Mouse (Mus musculus) MEL (cell line): ENCODE results near the gene Trpm4. TPM values are rescaled to one million over a fixed set of nuclear protein-coding genes. Genes with fewer than 3 reads are reported as not detected.

Experiments
- DNase-seq: peaks from one replicate; pipeline ENCODE4 v3.0.0; 2011; ENCODE audit warnings: low read depth, low spot score
- H3K27ac ChIP-seq: 2 replicates; pipeline ENCODE4 v1.5.1; 2012; ENCODE audit warnings: low read depth, mild to moderate bottlenecking, control low read depth, low read length, moderate library complexity; ENCODE audit not compliant: control insufficient read depth
- H3K27me3 ChIP-seq, 2 experiments: fragments of 150-350 bp in 1 of 2; sonication (generic) in 1 of 2; 2 replicates each; pipeline ENCODE4 v1.6.1; 2012; ENCODE audit warnings: low read length in 2 of 2, mild to moderate bottlenecking in 2 of 2, improper control_type of control experiment in 1 of 2, moderate library complexity in 1 of 2; ENCODE audit not compliant: insufficient read depth in 2 of 2, control insufficient read depth in 1 of 2
- H3K36me3 ChIP-seq, 2 experiments: 2 replicates each; pipeline ENCODE4 v1.6.1; 2012 to 2014; ENCODE audit warnings: low read length in 2 of 2, improper control_type of control experiment in 1 of 2, inconsistent platforms in 1 of 2, mild to moderate bottlenecking in 1 of 2; ENCODE audit not compliant: insufficient read depth in 2 of 2, control insufficient read depth in 1 of 2
- H3K4me1 ChIP-seq, 2 experiments: fragments of 150-350 bp in 1 of 2; sonication (generic) in 1 of 2; 2 replicates each; pipeline ENCODE4 v1.6.1; 2012; ENCODE audit warnings: low read length in 2 of 2, improper control_type of control experiment in 1 of 2, mild to moderate bottlenecking in 1 of 2; ENCODE audit not compliant: insufficient read depth in 2 of 2, control insufficient read depth in 1 of 2
- H3K4me3 ChIP-seq, 2 experiments: fragments of 150-350 bp in 1 of 2; sonication (generic) in 1 of 2; 2 replicates each; pipeline ENCODE4 v1.5.1; 2012; ENCODE audit warnings: low read depth in 2 of 2, low read length in 2 of 2, mild to moderate bottlenecking in 2 of 2, moderate library complexity in 2 of 2, control low read depth in 1 of 2, improper control_type of control experiment in 1 of 2; ENCODE audit not compliant: control insufficient read depth in 1 of 2, insufficient read depth in 1 of 2
- H3K79me2 ChIP-seq: 2 replicates; pipeline ENCODE4 v1.6.1; 2012; ENCODE audit warnings: mild to moderate bottlenecking, low read length, moderate library complexity; ENCODE audit not compliant: control insufficient read depth, poor library complexity, insufficient read depth
- H3K9ac ChIP-seq: 2 replicates; pipeline ENCODE4 v1.6.1; 2012; ENCODE audit warnings: low read depth, mild to moderate bottlenecking, control low read depth, low read length, moderate library complexity; ENCODE audit not compliant: control insufficient read depth, poor library complexity, severe bottlenecking
- H3K9me3 ChIP-seq: fragments of 150-350 bp; sonication (generic); replicated peaks from 2 replicates; pipeline ENCODE4 v1.6.1; 2012; ENCODE audit warnings: mild to moderate bottlenecking, low read length, improper control_type of control experiment, moderate library complexity; ENCODE audit not compliant: insufficient read depth
- CHD1 ChIP-seq: IDR thresholded peaks from 2 replicates; pipeline ENCODE4 v1.6.1; 2012; ENCODE audit warnings: low read depth, mild to moderate bottlenecking, inconsistent platforms, low read length, improper control_type of control experiment
- CHD2 ChIP-seq: IDR thresholded peaks from 2 replicates; pipeline ENCODE4 v1.6.1; 2011; ENCODE audit warnings: low read length, improper control_type of control experiment
- EP300 ChIP-seq, 2 experiments: IDR thresholded peaks; 2 replicates each; pipeline ENCODE4 v1.6.1; 2011; ENCODE audit warnings: improper control_type of control experiment in 2 of 2, low read length in 2 of 2, low read depth in 1 of 2, mild to moderate bottlenecking in 1 of 2
- ETS1 ChIP-seq: IDR thresholded peaks from 2 replicates; pipeline ENCODE4 v1.6.1; 2012; ENCODE audit warnings: low read depth, mild to moderate bottlenecking, inconsistent platforms, low read length, improper control_type of control experiment, moderate library complexity
- GATA1 ChIP-seq: IDR thresholded peaks from 2 replicates; pipeline ENCODE4 v1.6.1; 2011; ENCODE audit warnings: low read depth, low read length, improper control_type of control experiment
- HCFC1 ChIP-seq: IDR thresholded peaks from 2 replicates; pipeline ENCODE4 v1.6.1; 2012; ENCODE audit warnings: low read depth, mild to moderate bottlenecking, inconsistent platforms, low read length, improper control_type of control experiment, moderate library complexity
- KAT2A ChIP-seq: conservative IDR thresholded peaks from 2 replicates; pipeline ENCODE4 v1.6.1; 2012; ENCODE audit warnings: low read depth, low read length, improper control_type of control experiment, inconsistent platforms
- MAFK ChIP-seq: IDR thresholded peaks from 2 replicates; pipeline ENCODE4 v1.6.1; 2011; ENCODE audit warnings: low read depth, mild to moderate bottlenecking, low read length, improper control_type of control experiment, borderline replicate concordance
- MXI1 ChIP-seq: IDR thresholded peaks from 2 replicates; pipeline ENCODE4 v1.6.1; 2011; ENCODE audit warnings: mild to moderate bottlenecking, low read depth, low read length, improper control_type of control experiment
- MYB ChIP-seq: IDR thresholded peaks from 2 replicates; pipeline ENCODE4 v1.6.1; 2011; ENCODE audit warnings: mild to moderate bottlenecking, low read depth, low read length, improper control_type of control experiment
- POLR2A ChIP-seq, 2 experiments: IDR thresholded peaks; 2 replicates each; pipeline ENCODE4 v1.6.1; 2011 to 2012; ENCODE audit warnings: low read length in 2 of 2, mild to moderate bottlenecking in 2 of 2, control low read depth in 1 of 2, improper control_type of control experiment in 1 of 2, low read depth in 1 of 2, moderate library complexity in 1 of 2; ENCODE audit not compliant: control insufficient read depth in 1 of 2, insufficient read depth in 1 of 2, poor library complexity in 1 of 2
- POLR2AphosphoS2 ChIP-seq: IDR thresholded peaks from 2 replicates; pipeline ENCODE4 v1.6.1; 2011; ENCODE audit warnings: low read length, improper control_type of control experiment
- SIN3A ChIP-seq: IDR thresholded peaks from 2 replicates; pipeline ENCODE4 v1.6.1; 2012; ENCODE audit warnings: low read length, improper control_type of control experiment, inconsistent platforms
- SMC3 ChIP-seq: IDR thresholded peaks from 2 replicates; pipeline ENCODE4 v1.6.1; 2011; ENCODE audit warnings: low read depth, low read length, improper control_type of control experiment
- TAL1 ChIP-seq: IDR thresholded peaks from 2 replicates; pipeline ENCODE4 v1.6.1; 2012; ENCODE audit warnings: mild to moderate bottlenecking, inconsistent platforms, low read length, moderate library complexity, mixed read lengths
- TBP ChIP-seq: IDR thresholded peaks from 2 replicates; pipeline ENCODE4 v1.8.0; 2011; ENCODE audit warnings: low read depth, low read length, improper control_type of control experiment
- USF1 ChIP-seq: IDR thresholded peaks from 2 replicates; pipeline ENCODE4 v1.6.1; 2014; ENCODE audit warnings: low read depth, mild to moderate bottlenecking, inconsistent platforms, low read length, improper control_type of control experiment, moderate library complexity
- ZC3H11A ChIP-seq: IDR thresholded peaks from 2 replicates; pipeline ENCODE4 v1.6.1; 2012; ENCODE audit warnings: low read depth, mild to moderate bottlenecking, inconsistent platforms, low read length, improper control_type of control experiment
- ZKSCAN1 ChIP-seq: IDR thresholded peaks from 2 replicates; pipeline ENCODE4 v1.6.1; 2012; ENCODE audit warnings: low read depth, mild to moderate bottlenecking, inconsistent platforms, low read length, improper control_type of control experiment, moderate library complexity
- ZNF384 ChIP-seq: IDR thresholded peaks from 2 replicates; pipeline ENCODE4 v1.6.1; 2012; ENCODE audit warnings: low read depth, mild to moderate bottlenecking, inconsistent platforms, low read length, improper control_type of control experiment
- polyA plus RNA-seq, 2 experiments: library from polyadenylated mRNA; stranded (reverse) in 1 of 2; unstranded in 1 of 2; fragments of >175 nt in 1 of 2; fragments of >200 nt in 1 of 2; gene quantifications; 2 replicates each; pipeline versions ENCODE4 v1.2.1 to v1.2.4; 2012; ENCODE audit warnings: low replicate concordance in 2 of 2, low read depth in 1 of 2; ENCODE audit not compliant: insufficient read length in 2 of 2, insufficient read depth in 1 of 2, missing spikeins in 1 of 2
- total RNA-seq: library from RNA; depleted of rRNA; stranded (reverse); fragments of 300-350 nt; gene quantifications from 2 replicates; pipeline ENCODE4 v1.2.3, GENCODE M21; 2012

Trpm4 gene
- total and polyA plus RNA-seq, 3 experiments, result 4.8 to 6.9 TPM; not detected in 1

DNA sequence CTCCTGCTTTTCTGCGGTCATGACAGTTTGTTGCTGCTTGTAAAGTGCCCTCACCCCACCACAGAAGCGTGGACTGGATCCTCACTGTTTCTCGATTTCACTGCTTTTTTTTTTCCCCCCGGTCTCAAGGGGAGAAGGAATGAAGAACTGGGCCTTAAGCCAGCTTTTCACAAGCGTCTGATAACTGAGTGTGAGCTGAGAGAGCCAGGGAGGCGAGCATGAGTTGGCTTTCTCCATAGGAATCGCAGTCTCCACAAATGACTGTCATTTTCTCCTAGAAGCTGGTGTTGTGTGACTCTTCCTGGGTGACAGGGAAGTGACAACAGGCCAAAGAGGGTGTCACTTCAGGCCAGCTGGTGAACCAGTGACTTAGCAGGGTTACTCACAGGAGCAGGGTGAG, 71.3 kb downstream of the Trpm4 start:
- H3K27me3 ChIP-seq, result peaks cover 7 to 11% of the 10 kb centered on the region in 2 experiments
- H3K4me1 ChIP-seq, result no peaks in the 10 kb centered on the region
- no peaks in the 10 kb centered on the region for H3K79me2 ChIP-seq
- no peaks in the 10 kb centered on the region for H3K9me3 ChIP-seq
- H3K4me3 ChIP-seq, result no peak overlapping the region
- no peak overlapping the region for H3K9ac ChIP-seq
- peak; percentile 42 for DNase-seq
- no peaks in the 10 kb centered on the region for H3K36me3 ChIP-seq
- TF ChIP-seq USF1 (no peak), ZNF384 (peak; percentile 60; the same call in 1 of the 2 replicates), ETS1 (0 out of 2 replicates have a peak, but pooled peaks have one; percentile 15)
- H3K27ac ChIP-seq, result no peak overlapping the region

GRCm38 (mm10) chr7:45259281-45259680, 74.3 kb downstream of the Trpm4 start:
- H3K79me2 ChIP-seq, result no peaks in the 10 kb centered on the region
- peaks cover 9 to 16% of the 10 kb centered on the region in 2 experiments for H3K27me3 ChIP-seq
- DNase-seq, result no peak
- TF ChIP-seq TBP (no peak), POLR2A (IDR thresholded peaks at IDR 0.05; ENCODE audit: control insufficient read depth in 1 of 2, insufficient read depth in 1 of 2, low read depth in 1 of 2, low read length in 2 of 2, poor library complexity in 1 of 2) (no peak), ZC3H11A (no peak), POLR2AphosphoS2 (no peak), MAFK (no peak), KAT2A (no peak), SIN3A (no peak), MYB (no peak), HCFC1 (no peak), TAL1 (no peak), GATA1 (no peak), ETS1 (no peak), CHD1 (no peak), MXI1 (no peak), ZKSCAN1 (no peak), EP300 (IDR thresholded peaks at IDR 0.05; ENCODE audit: low read depth in 1 of 2, low read length in 2 of 2) (no peak), SMC3 (no peak), CHD2 (no peak)
- H3K4me1 ChIP-seq, result no peaks in the 10 kb centered on the region
- no peak overlapping the region for H3K27ac ChIP-seq
- no peak overlapping the region for H3K4me3 ChIP-seq
- H3K9ac ChIP-seq, result no peak overlapping the region
- H3K36me3 ChIP-seq, result no peaks in the 10 kb centered on the region
- no peaks in the 10 kb centered on the region for H3K9me3 ChIP-seq
